Mouse (Mus musculus) limb, embryonic 11.5 days (tissue): ENCODE results near the gene Atf1. TPM values are rescaled to one million over a fixed set of nuclear protein-coding genes. Genes with fewer than 3 reads are reported as not detected.

Source experiments
- ATAC-seq: fragments of 200-750 bp; cut with Nextera tagmentation; 2 replicates; pipeline ENCODE4 v1.8.0; 2017; ENCODE audit warnings: low read depth; ENCODE audit not compliant: insufficient number of reproducible peaks, low FRiP score, low TSS enrichment
- DNase-seq: peaks from one replicate; pipeline ENCODE4 v3.0.0-alpha.2; 2015; ENCODE audit warnings: low spot score
- H3K27ac ChIP-seq: fragments of 300-500 bp; sonication (generic); replicated peaks from 2 replicates; pipeline ENCODE4 v1.5.1; 2014; ENCODE audit warnings: low read depth, mild to moderate bottlenecking, low read length
- H3K27me3 ChIP-seq: fragments of 300-500 bp; sonication (generic); 2 replicates; pipeline ENCODE4 v1.6.1; 2014; ENCODE audit warnings: mild to moderate bottlenecking, low read length, mixed read lengths; ENCODE audit not compliant: control insufficient read depth, insufficient read depth
- H3K36me3 ChIP-seq: fragments of 300-500 bp; sonication (generic); 2 replicates; pipeline ENCODE4 v1.6.1; 2014; ENCODE audit warnings: mild to moderate bottlenecking, low read length, moderate library complexity, mixed read lengths; ENCODE audit not compliant: control insufficient read depth, insufficient read depth
- H3K4me1 ChIP-seq: fragments of 300-500 bp; sonication (generic); 2 replicates; pipeline ENCODE4 v1.6.1; 2014; ENCODE audit warnings: low read length, mixed read lengths; ENCODE audit not compliant: control insufficient read depth, insufficient read depth
- H3K4me2 ChIP-seq: fragments of 300-500 bp; sonication (generic); 2 replicates; pipeline ENCODE4 v1.6.1; 2014; ENCODE audit warnings: low read depth, mild to moderate bottlenecking, moderate library complexity; ENCODE audit not compliant: severe bottlenecking
- H3K4me3 ChIP-seq: fragments of 300-500 bp; sonication (generic); 2 replicates; pipeline ENCODE4 v1.5.1; 2014; ENCODE audit warnings: low read depth, low read length
- H3K9ac ChIP-seq: fragments of 300-500 bp; sonication (generic); 2 replicates; pipeline ENCODE4 v1.6.1; 2014; ENCODE audit warnings: mild to moderate bottlenecking, low read length
- H3K9me3 ChIP-seq: fragments of 300-500 bp; sonication (generic); 2 replicates; pipeline ENCODE4 v1.6.1; 2016; ENCODE audit warnings: low read length; ENCODE audit not compliant: control insufficient read depth
- WGBS: fragments of 180-500 bp; shearing (Covaris S2); extraction: QIAGEN DNeasy Blood & Tissue Kit; methylation state at CpG from one replicate; pipeline ENCODE4 v1.1.7; 2014; 5-methylcytosine and 5-hydroxymethylcytosine counted together
- polyA plus RNA-seq: library from polyadenylated mRNA; unstranded; fragments of >200 nt; fragmentation: Nextera tagmentation; extraction: Ambion mirVana; gene quantifications from 2 replicates; pipeline ENCODE4 v1.2.1, GENCODE M21; 2014

Atf1 gene
- polyA plus RNA-seq, 1 experiment from 2014 or later: 44.5 TPM

DNA sequence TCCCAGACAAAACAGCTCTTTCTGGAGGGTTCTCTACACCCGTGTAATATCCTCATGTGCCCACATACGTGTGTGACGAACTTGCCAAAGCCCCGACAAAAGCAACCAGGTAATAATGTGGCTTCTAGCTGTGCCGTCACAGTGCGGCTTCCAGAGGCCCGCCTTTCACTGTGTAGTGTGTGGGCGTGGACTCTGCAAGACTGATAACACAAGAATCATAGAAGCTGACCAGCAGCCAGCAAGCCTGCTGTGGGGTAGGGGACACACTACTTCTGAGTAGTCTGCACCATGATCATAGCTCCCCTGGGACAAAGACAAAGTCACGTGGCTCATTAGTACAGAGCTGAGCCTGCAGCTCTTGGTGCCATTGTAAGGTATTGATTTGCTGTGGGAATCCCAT is 41.4 kb upstream of the Atf1 start:
- ATAC-seq (no peak), DNase-seq (no peak)
- 94% methylated on average over 9 of the region's 9 CpGs for WGBS
- Histone ChIP-seq H3K27ac (no peak overlapping the region), H3K4me2 (no peak overlapping the region), H3K4me3 (no peak overlapping the region), H3K36me3 (peaks cover 8% of the 10 kb centered on the region; the same call in 1 of the 2 replicates), H3K9me3 (no peaks in the 10 kb centered on the region), H3K4me1 (no peaks in the 10 kb centered on the region), H3K9ac (no peak overlapping the region), H3K27me3 (no peaks in the 10 kb centered on the region)

DNA sequence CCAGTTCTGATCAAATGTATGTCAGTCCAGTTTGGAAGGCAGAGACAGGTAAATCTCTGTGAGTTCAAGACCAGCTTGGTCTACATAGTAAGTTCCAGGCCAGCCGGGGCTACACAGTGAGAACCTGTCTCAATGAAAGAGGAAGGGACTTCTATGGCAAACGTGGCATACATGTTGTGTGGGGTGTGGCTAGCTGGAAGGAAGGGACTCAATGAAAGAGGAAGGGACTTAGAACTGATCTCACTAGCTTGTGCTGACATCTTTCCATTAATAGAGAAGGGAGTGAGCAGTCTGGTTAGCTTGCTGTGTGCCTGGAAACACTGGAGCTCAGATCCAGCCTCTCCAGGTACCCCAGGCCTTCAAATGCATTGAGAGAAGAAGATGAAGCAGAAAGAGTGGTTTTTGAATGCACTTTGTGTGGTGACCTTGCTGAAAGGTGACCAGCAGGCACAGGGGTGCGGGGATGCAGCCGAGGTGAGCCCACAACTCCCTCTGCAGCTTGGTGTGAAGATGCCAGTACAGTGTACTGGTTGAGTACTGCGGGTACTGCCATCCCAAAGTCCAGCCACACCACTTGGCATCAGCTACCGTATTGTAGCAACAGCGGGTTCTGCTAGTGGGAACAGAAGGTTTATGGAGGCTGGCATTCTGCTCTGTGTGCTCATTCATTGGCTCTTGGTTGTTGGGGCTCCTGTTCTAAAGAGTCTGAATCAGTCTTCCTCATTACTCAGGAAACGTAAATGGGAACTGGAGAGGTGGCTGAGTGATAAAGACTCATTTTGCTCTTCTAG is 40.5 kb upstream of the Atf1 start:
- no peaks in the 10 kb centered on the region for H3K4me1 ChIP-seq
- no peak overlapping the region for H3K4me3 ChIP-seq
- ATAC-seq (no peak), DNase-seq (no peak)
- no peaks in the 10 kb centered on the region for H3K27me3 ChIP-seq
- H3K27ac ChIP-seq: no peak overlapping the region
- no peak overlapping the region for H3K9ac ChIP-seq
- WGBS: 94% methylated on average over 8 of the region's 8 CpGs
- no peaks in the 10 kb centered on the region for H3K9me3 ChIP-seq
- peaks cover 11% of the 10 kb centered on the region; the same call in 1 of the 2 replicates for H3K36me3 ChIP-seq
- H3K4me2 ChIP-seq: no peak overlapping the region

DNA sequence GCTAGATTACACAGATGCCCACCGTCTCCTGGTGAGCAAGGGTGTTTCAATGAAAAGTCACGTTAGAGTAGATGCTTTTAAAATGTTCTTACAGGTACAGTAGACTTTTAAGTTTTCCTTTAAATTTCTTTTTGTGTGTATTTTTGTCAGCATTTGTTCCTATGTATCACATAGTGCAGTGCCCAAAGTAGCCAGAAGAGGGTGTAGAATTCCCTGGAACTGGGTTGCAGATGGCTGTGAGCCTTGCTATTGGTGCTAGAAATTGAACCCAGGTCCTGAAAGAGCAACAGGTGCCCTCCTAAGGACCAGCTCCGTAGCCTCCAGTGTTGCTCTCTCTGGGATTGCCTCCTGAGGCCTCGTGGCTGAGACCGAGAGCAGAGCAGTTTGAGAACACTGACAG is 39.1 kb upstream of the Atf1 start:
- Histone ChIP-seq H3K27me3 (no peaks in the 10 kb centered on the region), H3K4me3 (no peak overlapping the region), H3K9ac (no peak overlapping the region), H3K4me2 (no peak overlapping the region), H3K36me3 (peaks cover 15% of the 10 kb centered on the region), H3K27ac (no peak overlapping the region), H3K4me1 (no peaks in the 10 kb centered on the region), H3K9me3 (no peaks in the 10 kb centered on the region)
- WGBS: 94% methylated on average over 5 of the region's 5 CpGs
- ATAC-seq (no peak), DNase-seq (peak; percentile 27)

DNA sequence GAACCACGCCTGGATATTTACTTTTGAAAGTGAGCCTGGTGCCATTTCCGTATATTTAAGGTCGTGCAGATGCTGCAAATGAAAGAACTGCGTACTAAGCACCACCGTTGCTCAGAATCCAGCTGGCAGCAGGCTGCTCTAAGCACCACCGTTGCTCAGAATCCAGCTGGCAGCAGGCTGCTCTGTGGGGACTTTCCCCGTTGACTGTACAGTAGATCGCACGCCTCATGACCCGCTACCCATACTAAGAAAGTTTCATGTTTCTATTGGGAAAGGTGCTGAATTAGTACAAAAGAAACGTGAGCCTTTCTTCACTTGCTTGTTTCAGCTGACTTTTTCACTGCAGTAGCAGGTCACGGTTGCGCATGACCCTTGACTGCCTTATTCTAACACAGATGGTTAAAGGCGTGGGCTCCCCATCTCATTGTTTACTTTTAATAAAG is 38.6 kb upstream of the Atf1 start:
- no peak overlapping the region for H3K27ac ChIP-seq
- H3K9ac ChIP-seq: no peak overlapping the region
- ATAC-seq (no peak), DNase-seq (no peak)
- H3K4me2 ChIP-seq: no peak overlapping the region
- no peaks in the 10 kb centered on the region for H3K27me3 ChIP-seq
- peaks cover 15% of the 10 kb centered on the region for H3K36me3 ChIP-seq
- H3K4me1 ChIP-seq: no peaks in the 10 kb centered on the region
- 89% methylated on average over 14 of the region's 14 CpGs for WGBS
- no peak overlapping the region for H3K4me3 ChIP-seq
- no peaks in the 10 kb centered on the region for H3K9me3 ChIP-seq

DNA sequence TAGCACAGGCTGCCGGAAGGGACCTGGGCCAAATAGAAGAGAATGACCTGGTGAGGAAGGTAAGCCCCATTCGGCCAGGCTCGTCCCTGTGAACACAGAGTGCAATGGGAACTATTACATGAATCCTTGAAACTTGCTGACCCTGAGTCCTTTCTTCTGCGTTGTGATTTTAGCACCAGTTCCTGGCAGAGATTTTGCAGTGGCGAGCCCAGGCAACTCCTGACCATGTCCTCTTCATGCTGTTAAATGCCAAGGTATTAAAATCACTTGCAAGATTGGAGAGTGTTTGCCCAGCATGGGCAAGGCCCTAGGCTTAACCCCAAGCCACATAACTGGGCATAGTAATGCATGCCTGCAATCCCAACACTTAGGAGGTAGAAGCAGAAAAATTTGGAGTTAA is 37.5 kb upstream of the Atf1 start:
- no peaks in the 10 kb centered on the region for H3K4me1 ChIP-seq
- H3K9ac ChIP-seq: no peak overlapping the region
- H3K9me3 ChIP-seq: no peaks in the 10 kb centered on the region
- no peak overlapping the region for H3K4me2 ChIP-seq
- no peak overlapping the region for H3K27ac ChIP-seq
- H3K36me3 ChIP-seq: peaks cover 15% of the 10 kb centered on the region
- no peak for DNase-seq
- H3K4me3 ChIP-seq: no peak overlapping the region
- 91% methylated on average over 5 of the region's 5 CpGs for WGBS
- H3K27me3 ChIP-seq: no peaks in the 10 kb centered on the region
- ATAC-seq: no peak

DNA sequence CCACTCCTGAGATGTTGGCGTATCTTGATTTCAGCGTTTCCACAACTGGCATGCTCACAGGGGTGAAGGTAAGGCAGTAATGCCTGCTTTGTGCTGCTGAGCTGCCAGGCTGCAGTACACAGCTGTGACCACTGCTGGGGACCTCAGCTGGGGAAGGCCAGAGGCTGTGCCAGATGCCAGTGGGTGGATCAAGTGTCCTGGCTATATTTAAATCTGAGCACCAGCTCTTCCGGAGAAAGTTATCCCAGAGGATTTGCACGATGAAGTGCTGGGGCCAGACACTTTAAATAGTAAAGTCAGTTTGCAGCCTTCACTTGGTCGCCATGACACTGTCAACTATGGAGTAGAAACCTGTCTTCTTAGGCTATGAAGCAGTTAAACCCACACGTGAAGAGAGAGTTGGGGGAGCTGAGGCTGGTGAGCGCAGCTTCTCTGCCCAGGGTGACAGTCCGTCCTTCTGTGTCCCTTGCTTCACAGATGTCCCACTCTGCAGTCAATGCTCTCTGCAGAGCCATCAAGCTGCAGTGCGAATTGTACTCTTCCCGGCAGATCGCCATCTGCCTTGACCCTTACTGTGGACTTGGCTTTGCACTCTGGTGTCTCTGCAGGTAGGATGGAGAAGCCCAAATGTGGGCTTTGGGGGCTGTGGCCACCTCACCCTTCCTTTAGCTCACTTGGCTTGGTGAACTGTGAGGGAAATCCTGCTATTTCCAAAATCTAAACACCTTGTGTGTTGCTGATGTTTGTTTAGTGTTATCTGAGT is 28.5 kb upstream of the Atf1 start:
- WGBS: 88% methylated on average over 11 of the region's 11 CpGs
- no peaks in the 10 kb centered on the region for H3K27me3 ChIP-seq
- H3K4me3 ChIP-seq: no peak overlapping the region
- no peak overlapping the region for H3K4me2 ChIP-seq
- H3K27ac ChIP-seq: no peak overlapping the region
- DNase-seq (no peak), ATAC-seq (no peak)
- H3K4me1 ChIP-seq: no peaks in the 10 kb centered on the region
- H3K9ac ChIP-seq: no peak overlapping the region
- no peaks in the 10 kb centered on the region for H3K9me3 ChIP-seq
- peaks cover 5% of the 10 kb centered on the region; the same call in 1 of the 2 replicates for H3K36me3 ChIP-seq

DNA sequence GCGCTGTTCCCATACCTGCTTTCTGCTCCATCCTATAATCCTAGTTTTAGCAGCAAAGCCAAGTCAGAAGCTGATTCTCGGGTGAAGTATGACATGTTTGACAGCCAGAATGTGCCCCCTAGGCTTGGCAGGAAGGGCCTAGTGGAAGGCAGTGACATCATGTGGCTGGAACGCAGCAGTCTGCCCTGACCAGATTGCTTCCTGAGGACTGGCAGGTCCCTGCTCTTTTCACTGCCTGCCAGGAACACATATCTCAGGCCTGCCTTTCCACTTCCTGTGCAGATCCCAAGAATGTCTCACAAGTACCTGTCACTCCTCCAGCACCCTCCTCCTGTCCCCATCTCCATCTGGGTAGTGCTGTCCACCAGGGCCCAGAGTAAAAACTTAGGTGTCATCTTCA is 27.8 kb upstream of the Atf1 start:
- Histone ChIP-seq H3K4me1 (no peaks in the 10 kb centered on the region), H3K4me3 (no peak overlapping the region), H3K27ac (no peak overlapping the region), H3K27me3 (no peaks in the 10 kb centered on the region), H3K36me3 (peaks cover 5% of the 10 kb centered on the region; the same call in 1 of the 2 replicates), H3K9me3 (no peaks in the 10 kb centered on the region), H3K4me2 (no peak overlapping the region), H3K9ac (no peak overlapping the region)
- no peak for DNase-seq
- WGBS: 80% methylated on average over 3 of the region's 3 CpGs
- no peak for ATAC-seq

DNA sequence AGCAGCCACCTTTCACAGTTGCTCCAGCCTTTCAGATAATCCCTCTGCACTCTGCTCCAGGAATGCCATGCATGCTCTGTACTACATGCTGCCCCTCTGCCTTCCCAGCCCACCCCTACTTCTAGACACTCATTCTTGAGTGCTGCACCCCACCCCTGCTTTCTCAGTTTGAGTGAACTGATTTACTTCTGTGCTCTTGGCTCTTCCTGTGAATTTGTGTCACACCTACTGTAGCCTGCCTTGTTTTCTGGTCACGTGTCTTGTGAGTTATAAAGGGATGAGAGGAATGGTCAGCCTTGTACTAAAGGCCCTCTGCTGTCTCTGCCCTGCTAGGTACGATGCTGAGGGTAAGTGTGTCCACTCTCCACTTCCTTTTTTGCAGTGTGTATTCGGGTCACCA is 25.8 kb upstream of the Atf1 start:
- H3K27me3 ChIP-seq: no peaks in the 10 kb centered on the region
- no peak for ATAC-seq
- WGBS: 93% methylated on average over 3 of the region's 3 CpGs
- no peak overlapping the region for H3K4me3 ChIP-seq
- H3K4me2 ChIP-seq: no peak overlapping the region
- no peak for DNase-seq
- H3K36me3 ChIP-seq: peaks cover 5% of the 10 kb centered on the region; the same call in 1 of the 2 replicates
- no peaks in the 10 kb centered on the region for H3K9me3 ChIP-seq
- H3K4me1 ChIP-seq: no peaks in the 10 kb centered on the region
- H3K9ac ChIP-seq: no peak overlapping the region
- no peak overlapping the region for H3K27ac ChIP-seq
